Mouse (Mus musculus) urinary bladder, postnatal 4 days (tissue): Measurements from ENCODE around the gene Zfp318.

Experiments
- DNase-seq, 2 experiments: peaks; one replicate each; pipeline ENCODE4 v3.0.0; 2021 to 2022; ENCODE audit warnings: low spot score in 2 of 2

Gene Zfp318

GRCm38 (mm10) chr17:46383294-46384060 lies at the start of gene Zfp318:
Zfp318 (plus strand) TSS chr17:46383731.
- DNase-seq = peak; percentile 98

DNA sequence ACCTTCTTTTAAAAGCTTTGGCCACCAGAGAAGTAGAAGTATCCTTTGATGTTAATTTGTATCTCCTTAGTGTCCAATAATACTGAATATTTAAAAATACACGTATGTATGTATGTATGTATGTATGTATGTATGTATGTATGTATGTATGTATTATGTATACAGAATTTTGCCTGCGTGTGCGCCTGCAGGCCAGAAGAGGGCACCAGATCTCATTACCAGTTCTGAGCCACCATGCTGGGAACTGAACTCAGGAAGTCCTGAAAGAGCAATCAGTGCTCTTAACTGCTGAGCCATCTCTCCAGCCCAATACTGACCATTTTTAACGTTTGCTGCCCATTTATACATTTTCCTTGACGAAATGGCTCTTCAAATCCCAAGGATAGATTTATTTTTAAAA lies 47.1 kb upstream of the Zfp318 start:
- no peak for DNase-seq

- DNase-seq = no peak
Measured at GRCm38 (mm10) chr17:46341208-46341607, 42.3 kb upstream of the Zfp318 start.

- no peak for DNase-seq
Measured at GRCm38 (mm10) chr17:46351026-46351700, 32.4 kb upstream of the Zfp318 start.

DNA sequence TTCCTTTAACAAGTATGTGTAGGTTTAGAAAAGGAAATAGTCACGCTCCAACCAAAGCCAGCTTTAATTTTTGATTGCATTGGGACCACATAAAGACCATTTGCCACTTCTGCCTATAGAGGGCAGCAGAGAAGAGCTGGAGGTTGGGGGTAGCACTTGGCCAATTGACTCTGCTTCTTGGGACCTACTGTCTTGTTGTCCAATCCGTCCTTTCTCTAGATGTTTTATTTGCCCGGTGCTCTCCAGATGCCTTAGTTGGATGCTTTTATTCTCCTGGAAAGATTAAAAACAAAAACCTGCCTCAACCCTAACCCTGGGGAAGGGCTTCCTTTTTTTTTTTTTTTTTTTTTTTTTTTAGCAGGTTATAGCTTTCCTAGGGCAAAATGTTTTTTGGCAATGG lies 11.7 kb upstream of the Zfp318 start:
- DNase-seq = no peak

DNA sequence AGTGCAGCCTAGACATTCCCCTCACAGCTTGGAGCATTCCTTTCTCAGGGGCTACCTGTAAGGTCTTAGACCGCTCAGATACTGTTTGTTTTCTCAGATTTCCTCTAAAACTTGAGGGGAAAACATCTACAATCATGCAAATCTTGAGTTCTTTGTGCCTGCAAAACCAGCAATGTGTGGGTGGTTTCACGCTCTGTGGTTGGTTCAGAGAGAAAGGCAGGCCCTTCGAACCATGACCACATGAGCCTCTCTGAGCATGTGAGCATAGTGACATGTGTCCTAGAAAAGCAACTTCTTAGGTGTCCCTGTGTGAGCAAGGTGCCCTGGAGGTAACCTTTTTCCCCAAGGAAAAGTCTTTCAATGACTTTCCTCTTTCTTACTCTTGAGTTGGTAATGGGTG lies 5.0 kb upstream of the Zfp318 start:
- no peak for DNase-seq

- peak; percentile 22 to 60 for DNase-seq
Measured at GRCm38 (mm10) chr17:46384061-46384801, 700 bp downstream of the Zfp318 start.

DNA sequence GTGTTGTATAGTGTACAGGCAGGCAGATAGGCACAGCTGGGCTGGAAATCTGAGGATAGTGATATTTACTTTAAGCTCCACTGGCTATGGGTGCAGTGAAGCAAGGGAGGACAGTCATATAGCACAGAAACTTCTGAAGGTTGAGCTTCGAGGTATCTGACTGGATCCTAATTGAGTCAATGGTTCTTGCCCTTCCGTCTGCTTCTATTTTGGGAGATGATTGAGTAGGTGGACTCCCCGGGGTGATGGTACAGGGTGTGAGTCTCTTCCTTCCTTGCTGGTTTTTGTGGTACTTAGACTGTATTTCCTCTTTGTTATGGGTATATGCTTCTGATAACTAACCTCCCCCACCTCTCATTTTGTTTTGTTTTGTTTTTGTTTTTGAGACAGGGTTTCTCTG lies 4.7 kb downstream of the Zfp318 start:
- DNase-seq = no peak

GRCm38 (mm10) chr17:46393012-46393411 lies 9.5 kb downstream of the Zfp318 start:
- no peak for DNase-seq

DNA sequence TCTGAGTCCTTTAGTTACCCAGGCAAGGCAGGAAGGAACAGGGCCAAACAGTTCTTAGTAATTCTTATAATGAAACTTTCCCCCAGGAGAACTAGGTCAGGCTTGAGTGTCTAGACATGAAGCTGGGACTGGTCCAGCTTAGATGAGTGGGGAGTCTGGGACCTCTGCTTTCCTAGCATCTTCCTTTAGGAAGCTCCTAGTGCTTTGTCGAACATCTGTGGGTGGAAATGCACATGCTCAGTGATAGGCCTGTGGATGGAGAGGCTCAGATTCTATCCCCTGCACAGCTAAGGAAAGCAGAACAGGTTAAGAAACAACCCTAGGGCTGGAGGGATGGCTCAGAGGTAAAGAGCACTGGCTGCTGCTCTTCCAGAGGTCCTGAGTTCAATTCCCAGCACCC lies 11.1 kb downstream of the Zfp318 start:
- DNase-seq = no peak

- DNase-seq = no peak
Measured at GRCm38 (mm10) chr17:46408478-46408877, 24.9 kb downstream of the Zfp318 start.

- DNase-seq = no peak
Measured at GRCm38 (mm10) chr17:46418628-46419027, 35.1 kb downstream of the Zfp318 start.

- DNase-seq = no peak
Measured at GRCm38 (mm10) chr17:46419717-46420116, 36.2 kb downstream of the Zfp318 start.

DNA sequence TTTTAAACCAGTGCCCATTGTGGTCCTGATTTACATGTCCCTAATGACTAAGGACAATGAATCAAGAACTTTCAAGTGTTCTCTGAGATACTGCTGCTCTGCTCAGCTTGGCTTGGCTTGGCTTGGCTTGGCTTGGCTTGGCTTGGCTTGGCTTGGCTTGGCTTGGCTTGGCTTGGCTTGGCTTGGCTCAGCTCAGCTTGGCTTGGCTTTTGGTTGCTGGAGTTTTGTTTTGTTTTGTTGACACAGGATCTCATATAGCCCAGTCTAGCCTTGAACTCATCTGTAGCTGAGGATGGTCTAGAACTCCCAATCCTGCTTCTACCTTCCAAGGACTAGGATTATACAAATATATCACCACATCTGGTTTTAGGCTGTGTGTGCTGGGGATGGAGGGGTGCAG lies 43.0 kb downstream of the Zfp318 start:
- no peak for DNase-seq

DNA sequence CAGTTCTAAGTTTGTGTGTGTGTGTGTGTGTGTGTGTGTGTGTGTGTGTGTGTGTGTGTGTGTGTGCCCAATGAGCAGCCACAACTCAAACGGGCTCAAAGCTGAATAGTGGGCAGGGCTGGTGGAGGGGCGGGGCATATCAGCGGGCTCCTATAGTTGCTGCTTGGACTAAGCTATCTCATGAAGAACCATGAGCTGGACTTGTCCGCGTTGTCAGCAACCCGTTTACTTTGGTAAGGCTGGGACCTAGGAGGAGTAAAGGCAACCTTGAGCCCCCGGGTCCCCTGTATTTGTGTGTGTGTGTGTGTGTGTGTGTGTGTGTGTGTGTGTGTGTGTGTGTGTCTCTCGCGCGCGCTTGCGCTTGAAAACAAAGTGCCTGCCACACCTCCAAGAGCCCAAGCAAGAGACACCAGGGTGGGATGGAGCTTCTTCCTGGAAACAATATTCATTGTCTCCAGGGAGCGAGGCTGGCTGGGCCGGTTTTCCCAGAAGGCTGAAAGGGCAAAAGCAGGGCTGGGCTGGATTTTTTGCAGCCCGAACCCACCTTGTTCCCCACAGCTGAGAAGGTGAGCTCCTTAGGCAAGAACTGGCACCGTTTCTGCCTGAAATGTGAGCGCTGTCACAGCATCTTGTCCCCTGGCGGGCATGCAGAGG lies 45.4 kb downstream of the Zfp318 start, which contains the start of gene Crip3:
TSS of gene Crip3 (plus strand) at position 166 of the 654 bp plus-strand sequence.
- no peak for DNase-seq

DNA sequence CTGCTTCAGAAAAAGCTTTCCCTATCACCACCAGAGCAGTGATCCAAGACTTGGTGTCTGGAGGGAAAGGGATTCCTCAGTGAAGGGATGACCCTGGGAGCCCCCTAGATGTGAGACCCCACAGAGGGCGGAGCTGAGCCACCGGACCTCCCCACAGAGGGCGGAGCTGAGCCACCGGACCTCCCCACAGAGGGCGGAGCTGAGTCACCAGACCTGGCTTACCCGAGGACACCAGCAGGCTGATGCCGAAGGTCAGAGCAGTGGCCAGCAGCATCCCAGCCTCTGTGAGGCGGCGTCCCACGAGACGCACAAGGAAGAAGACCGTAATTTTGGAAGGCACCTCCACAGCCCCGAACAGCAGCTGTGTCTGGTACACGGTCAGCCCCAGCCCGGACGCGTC lies 50.1 kb downstream of the Zfp318 start:
- no peak for DNase-seq

DNA sequence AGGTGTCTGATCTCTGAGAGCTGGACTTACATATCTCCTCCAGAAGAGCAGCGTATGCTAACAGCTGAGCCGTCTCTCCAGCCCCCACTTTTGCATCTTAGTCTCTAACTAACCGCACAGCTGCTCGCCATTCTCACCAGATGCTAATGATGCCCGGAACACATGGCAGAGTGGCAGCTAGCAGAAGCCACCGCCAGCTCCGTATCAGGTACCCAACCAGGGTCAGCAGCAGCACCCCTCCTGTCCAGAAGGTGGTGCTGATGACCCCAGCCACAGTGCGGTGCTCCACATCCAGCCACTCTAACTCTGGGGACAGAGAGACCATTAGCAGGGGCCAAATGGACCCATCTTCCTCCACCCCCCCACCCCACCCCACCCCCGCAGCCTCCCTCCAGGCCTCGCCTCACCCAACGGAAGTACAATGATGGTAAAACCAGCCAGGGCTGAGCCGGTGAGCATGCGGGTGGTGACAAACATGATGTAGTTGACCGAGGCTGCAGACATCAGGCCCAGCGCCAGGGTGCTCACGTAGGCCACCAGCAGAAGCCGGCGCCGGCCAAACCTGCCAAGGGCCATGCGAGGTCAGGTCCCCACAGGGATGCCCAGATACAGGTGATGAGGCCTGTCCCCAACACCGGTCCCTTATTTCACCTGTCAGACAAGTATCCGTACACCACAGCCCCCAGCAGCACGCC lies 53.3 kb downstream of the Zfp318 start:
- no peak for DNase-seq

GRCm38 (mm10) chr17:46438298-46438873 lies 54.9 kb downstream of the Zfp318 start, which contains the start of gene Slc22a7:
Slc22a7 (minus strand) TSS chr17:46438457.
- DNase-seq = no peak

GRCm38 (mm10) chr17:46439176-46439575 lies 55.6 kb downstream of the Zfp318 start:
- no peak for DNase-seq

GRCm38 (mm10) chr17:46444839-46445579 lies 61.5 kb downstream of the Zfp318 start:
- no peak for DNase-seq
